Mouse (Mus musculus): Measurements from ENCODE around the gene Gm44973.

Gene Gm44973

DNA sequence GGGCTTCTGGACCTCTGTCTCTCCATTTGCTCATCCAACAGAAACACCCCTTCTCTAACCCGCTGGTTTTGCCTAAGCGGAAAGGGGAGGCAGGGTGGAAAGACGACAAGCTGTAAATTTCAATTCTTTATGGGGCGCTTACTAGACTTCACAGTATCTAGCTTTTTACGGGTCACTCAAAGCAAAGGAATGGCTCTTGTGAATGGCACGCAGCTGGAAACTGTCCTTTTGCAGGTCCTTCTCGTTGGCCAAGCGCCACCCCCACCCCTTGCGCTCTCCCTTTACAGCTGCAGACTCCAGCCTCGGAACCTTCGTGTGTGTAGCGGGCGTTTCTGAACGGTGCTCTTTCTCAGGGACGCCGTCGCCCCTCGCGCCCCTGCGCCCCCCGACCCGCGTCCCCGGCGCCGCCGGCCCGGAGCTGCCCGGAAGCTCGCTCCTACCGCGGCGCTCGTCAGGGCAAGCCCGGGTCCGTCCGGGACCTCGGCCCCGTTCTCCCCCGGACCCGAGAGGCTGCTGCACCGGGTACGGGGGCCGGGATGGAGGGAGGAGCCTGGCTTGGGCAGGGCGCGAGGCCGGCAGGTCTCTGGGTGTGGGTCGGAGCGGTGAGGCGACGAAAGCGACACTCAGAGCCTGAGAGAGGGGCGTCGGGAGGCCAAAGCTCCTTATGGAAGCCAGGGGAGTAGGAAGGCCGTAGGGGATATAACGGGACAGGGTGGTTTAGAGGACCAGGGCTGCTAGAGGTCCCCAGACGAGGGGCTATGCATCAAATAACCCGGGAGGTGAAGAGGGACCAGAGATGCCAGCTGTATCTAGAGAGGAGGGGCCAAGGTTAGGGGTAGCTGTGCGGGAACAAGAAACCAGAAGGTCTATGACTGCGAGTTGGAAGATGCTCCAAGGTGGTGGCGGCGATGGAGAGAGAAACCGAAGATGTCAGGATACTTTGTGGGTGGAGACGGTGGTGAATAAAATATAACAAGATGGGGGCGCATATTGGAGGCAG is 36.2 kb downstream of the Gm44973 start, which contains the start of gene Zfp580:
Zfp580 (plus strand) TSS at position 346 of the 1,000 bp plus-strand sequence.
- in situ Hi-C loops (cut with MboI, MseI) = loop anchor here (5.0 to 25.0 kb wide), 3 partner anchors 109 to 1414 kb away; partner anchors contain the start of genes Cnot3, Prpf31, Tfpt and Ube2s

GRCm38 (mm10) chr7:5052438-5052837 is 37.1 kb downstream of the Gm44973 start:
- in situ Hi-C loops (cut with MboI, MseI) = loop anchor here (5.0 to 25.0 kb wide), 3 partner anchors 110 to 1415 kb away; partner anchors contain the start of genes Cnot3, Prpf31, Tfpt and Ube2s

GRCm38 (mm10) chr7:5052931-5053343 is 37.6 kb downstream of the Gm44973 start:
- in situ Hi-C loops (cut with MboI, MseI) = loop anchor here (5.0 to 25.0 kb wide), 3 partner anchors 111 to 1416 kb away; partner anchors contain the start of genes Cnot3, Prpf31, Tfpt and Ube2s

GRCm38 (mm10) chr7:5053456-5054179 is 38.3 kb downstream of the Gm44973 start:
- in situ Hi-C loops (cut with MboI, MseI) = loop anchor here (5.0 to 25.0 kb wide), 3 partner anchors 111 to 1416 kb away; partner anchors contain the start of genes Cnot3, Prpf31, Tfpt and Ube2s

GRCm38 (mm10) chr7:5056651-5057263 is 41.5 kb downstream of the Gm44973 start:
- in situ Hi-C loops (cut with MboI, MseI) = loop anchor here (10.0 to 25.0 kb wide), 2 partner anchors 242 to 1419 kb away; partner anchors contain the start of genes Cnot3, Prpf31, Tfpt and Ube2s

GRCm38 (mm10) chr7:5057381-5057780 is 42.1 kb downstream of the Gm44973 start:
- in situ Hi-C loops (cut with MboI, MseI) = loop anchor here (10.0 to 25.0 kb wide), 2 partner anchors 243 to 1420 kb away; partner anchors contain the start of genes Cnot3, Prpf31, Tfpt and Ube2s

DNA sequence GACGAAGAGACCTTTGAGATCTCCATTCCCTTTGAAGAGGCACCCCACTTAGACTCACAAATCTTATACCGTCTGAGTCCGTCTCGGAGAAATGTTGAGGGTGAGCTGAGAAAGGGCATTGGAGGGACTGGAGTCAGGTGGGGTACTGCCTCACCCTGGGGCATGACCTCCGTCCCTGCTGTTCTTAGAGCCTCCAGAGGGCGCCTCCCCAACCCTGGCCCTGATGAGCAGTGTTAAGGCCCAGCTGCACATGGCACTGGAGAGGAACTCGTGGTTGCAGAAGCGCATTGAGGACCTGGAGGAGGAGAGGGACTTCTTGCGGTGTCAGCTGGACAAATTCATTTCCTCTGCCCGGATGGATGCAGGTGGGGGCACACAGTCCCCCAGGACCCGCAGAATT is 42.5 kb downstream of the Gm44973 start:
- in situ Hi-C loops (cut with MboI, MseI) = loop anchor here (10.0 to 25.0 kb wide), 2 partner anchors 243 to 1421 kb away; partner anchors contain the start of genes Cnot3, Prpf31, Tfpt and Ube2s

DNA sequence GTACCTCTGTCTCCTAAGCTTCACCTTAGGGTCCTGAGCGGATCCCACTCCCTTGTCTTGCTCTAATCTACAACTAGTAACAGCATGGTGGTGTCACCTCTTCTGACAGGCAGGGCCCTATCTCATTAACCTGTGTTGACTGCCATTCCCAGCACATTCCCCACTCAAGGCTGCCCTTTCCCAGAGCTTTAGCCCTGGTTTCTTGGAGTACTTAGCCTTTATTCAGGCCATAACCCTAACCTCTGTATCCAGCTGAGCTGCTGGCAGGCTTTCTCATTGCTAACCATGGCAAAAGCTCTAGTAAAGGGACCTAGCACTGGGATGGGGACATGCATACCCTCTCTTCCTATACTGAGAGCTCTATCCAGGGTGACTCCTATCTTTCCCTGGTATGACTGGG is 43.3 kb downstream of the Gm44973 start:
- in situ Hi-C loops (cut with MboI, MseI) = loop anchor here (10.0 to 25.0 kb wide), 2 partner anchors 244 to 1421 kb away; partner anchors contain the start of genes Cnot3, Prpf31, Tfpt and Ube2s

DNA sequence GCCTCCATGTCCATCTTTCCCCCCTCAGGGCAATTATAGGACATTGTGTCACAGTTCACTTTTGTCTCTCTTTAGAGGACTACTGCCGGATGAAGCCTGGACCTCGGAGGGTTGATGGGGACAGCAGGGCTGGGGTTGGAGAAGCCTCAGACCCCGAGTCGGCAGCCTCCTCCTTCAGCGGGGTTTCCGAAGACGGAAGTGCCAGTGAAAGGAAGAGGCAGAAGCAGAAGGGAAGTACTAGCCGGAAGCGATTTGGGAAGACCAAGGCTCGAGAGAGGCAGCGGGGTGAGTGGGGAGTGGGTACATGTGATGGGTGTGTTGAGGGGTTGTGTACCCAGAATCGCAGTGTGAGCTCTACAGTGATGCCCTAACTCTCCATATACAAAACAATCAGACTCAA is 44.1 kb downstream of the Gm44973 start:
- in situ Hi-C loops (cut with MboI, MseI) = loop anchor here (10.0 to 25.0 kb wide), 2 partner anchors 245 to 1422 kb away; partner anchors contain the start of genes Cnot3, Prpf31, Tfpt and Ube2s

DNA sequence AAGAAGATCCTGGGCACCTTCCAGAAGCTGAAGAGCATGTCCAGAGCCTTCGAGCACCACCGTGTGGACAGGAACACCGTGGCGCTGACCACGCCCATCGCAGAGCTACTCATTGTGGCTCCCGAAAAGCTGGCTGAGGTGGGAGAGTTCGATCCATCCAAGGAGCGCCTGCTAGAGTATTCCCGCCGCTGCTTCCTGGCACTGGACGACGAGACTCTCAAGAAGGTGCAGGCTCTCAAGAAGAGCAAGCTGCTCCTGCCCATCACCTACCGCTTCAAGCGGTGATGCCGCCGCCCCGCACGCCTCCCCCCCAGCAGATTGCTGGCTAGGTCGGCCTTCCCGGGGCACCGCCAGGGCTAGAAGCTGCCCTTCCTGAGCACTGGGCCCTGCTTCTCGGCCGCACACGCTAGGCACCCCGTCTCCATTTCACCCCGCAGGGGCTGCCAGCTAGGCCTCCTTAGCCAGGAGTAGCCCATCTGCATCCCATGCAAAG is 45.0 kb downstream of the Gm44973 start:
- in situ Hi-C loops (cut with MboI, MseI) = loop anchor here (10.0 to 25.0 kb wide), 2 partner anchors 915 to 1423 kb away; partner anchors contain the start of genes Cnot3, Prpf31 and Tfpt

- in situ Hi-C loops (cut with MboI, MseI) = loop anchor here (10.0 to 25.0 kb wide), 2 partner anchors 916 to 1424 kb away; partner anchors contain the start of genes Cnot3, Prpf31 and Tfpt
Observed at GRCm38 (mm10) chr7:5060944-5061773, 45.9 kb downstream of the Gm44973 start.

- in situ Hi-C loops (cut with MboI, MseI) = loop anchor here (10.0 to 25.0 kb wide), 2 partner anchors 917 to 1425 kb away; partner anchors contain the start of genes Cnot3, Prpf31 and Tfpt
Observed at GRCm38 (mm10) chr7:5061774-5062359, 46.6 kb downstream of the Gm44973 start, which contains the start of gene U2af2. U2af2 (plus strand) TSS chr7:5062143.

- in situ Hi-C loops (cut with MboI, MseI) = loop anchor here (10.0 to 25.0 kb wide), 2 partner anchors 918 to 1425 kb away; partner anchors contain the start of genes Cnot3, Prpf31 and Tfpt
Observed at GRCm38 (mm10) chr7:5062360-5063001, 47.2 kb downstream of the Gm44973 start.

- in situ Hi-C loops (cut with MboI, MseI) = loop anchor here (10.0 to 25.0 kb wide), 2 partner anchors 920 to 1428 kb away; partner anchors contain the start of genes Cnot3, Prpf31 and Tfpt
Observed at GRCm38 (mm10) chr7:5064886-5065285, 49.6 kb downstream of the Gm44973 start.

GRCm38 (mm10) chr7:5073586-5073985 is 58.3 kb downstream of the Gm44973 start:
- in situ Hi-C loops (cut with MboI, MseI) = loop anchor here (25.0 kb wide), 1 partner anchor 1436 kb away; the partner anchor contains the start of genes Cnot3, Prpf31 and Tfpt

DNA sequence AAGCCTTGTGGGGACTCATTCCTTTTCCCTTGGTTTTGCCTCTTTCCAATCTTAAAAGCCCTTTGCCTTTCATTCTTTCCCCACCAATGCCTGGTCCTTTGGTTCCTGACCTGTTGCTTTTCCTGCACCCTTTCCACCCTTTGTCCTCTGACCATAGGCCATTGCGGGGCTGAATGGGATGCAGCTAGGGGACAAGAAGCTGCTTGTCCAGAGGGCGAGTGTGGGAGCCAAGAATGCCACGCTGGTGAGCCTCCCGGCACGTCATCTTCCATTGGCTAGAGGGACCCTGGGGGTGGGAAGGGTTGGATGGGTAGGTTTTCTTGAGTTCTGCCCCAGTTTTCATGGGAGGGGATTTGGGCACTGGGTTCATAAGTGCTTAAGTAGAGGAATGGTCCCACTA is 59.7 kb downstream of the Gm44973 start:
- in situ Hi-C loops (cut with MboI, MseI) = loop anchor here (25.0 kb wide), 3 partner anchors 1087 to 1438 kb away; partner anchors contain the start of genes Cnot3, Prpf31, Smim17 and Tfpt

- in situ Hi-C loops (cut with MboI, MseI) = loop anchor here (25.0 kb wide), 2 partner anchors 1085 to 1310 kb away; partner anchors contain the start of genes Smim17, Zfp28, Zfp444 and Zfp787
Observed at GRCm38 (mm10) chr7:5076931-5077330, 61.6 kb downstream of the Gm44973 start.
